Mouse (Mus musculus) lung, embryonic 16.5 days (tissue): ENCODE measurements around the gene Lrguk. TPM values are rescaled to one million over a fixed set of nuclear protein-coding genes. Genes with fewer than 3 reads are reported as not detected.

Experiments used
- ATAC-seq: fragments of 200-750 bp; cut with Nextera tagmentation; 2 replicates; pipeline ENCODE4 v1.8.0; 2017; ENCODE audit warnings: low read depth, mild to moderate bottlenecking, moderate library complexity
- H3K27ac ChIP-seq: fragments of 300-500 bp; sonication (generic); 2 replicates; pipeline ENCODE4 v1.5.1; 2014; ENCODE audit warnings: mild to moderate bottlenecking, control low read depth, low read length
- H3K27me3 ChIP-seq: fragments of 300-500 bp; sonication (generic); 2 replicates; pipeline ENCODE4 v1.6.1; 2014; ENCODE audit warnings: low read depth, low read length, mixed read lengths; ENCODE audit not compliant: control insufficient read depth, insufficient read depth
- H3K36me3 ChIP-seq: fragments of 300-500 bp; sonication (generic); 2 replicates; pipeline ENCODE4 v1.6.1; 2014; ENCODE audit warnings: low read length; ENCODE audit not compliant: control insufficient read depth, insufficient read depth
- H3K4me1 ChIP-seq: fragments of 300-500 bp; sonication (generic); replicated peaks from 2 replicates; pipeline ENCODE4 v1.6.1; 2014; ENCODE audit warnings: low read length, mixed read lengths; ENCODE audit not compliant: control insufficient read depth, insufficient read depth
- H3K4me2 ChIP-seq: fragments of 300-500 bp; sonication (generic); 2 replicates; pipeline ENCODE4 v1.6.1; 2014; ENCODE audit warnings: low read depth, low read length, control low read depth
- H3K4me3 ChIP-seq: fragments of 300-500 bp; sonication (generic); 2 replicates; pipeline ENCODE4 v1.5.1; 2014; ENCODE audit warnings: mild to moderate bottlenecking, low read length, control low read depth
- H3K9ac ChIP-seq: fragments of 300-500 bp; sonication (generic); 2 replicates; pipeline ENCODE4 v1.6.1; 2014; ENCODE audit warnings: low read length, control low read depth
- H3K9me3 ChIP-seq: fragments of 300-500 bp; sonication (generic); 2 replicates; pipeline ENCODE4 v1.6.1; 2016; ENCODE audit warnings: low read length; ENCODE audit not compliant: control insufficient read depth
- WGBS: fragments of 180-500 bp; shearing (Covaris S2); extraction: QIAGEN DNeasy Blood & Tissue Kit; methylation state at CpG from one replicate; pipeline ENCODE4 v1.1.7; 2014; 5-methylcytosine and 5-hydroxymethylcytosine counted together
- polyA plus RNA-seq: library from polyadenylated mRNA; unstranded; fragments of >200 nt; fragmentation: Nextera tagmentation; extraction: Ambion mirVana; gene quantifications from 2 replicates; pipeline ENCODE4 v1.2.1, GENCODE M21; 2015

The Lrguk gene
- polyA plus RNA-seq = 2.8 and 3.3 TPM in 2 replicates

DNA sequence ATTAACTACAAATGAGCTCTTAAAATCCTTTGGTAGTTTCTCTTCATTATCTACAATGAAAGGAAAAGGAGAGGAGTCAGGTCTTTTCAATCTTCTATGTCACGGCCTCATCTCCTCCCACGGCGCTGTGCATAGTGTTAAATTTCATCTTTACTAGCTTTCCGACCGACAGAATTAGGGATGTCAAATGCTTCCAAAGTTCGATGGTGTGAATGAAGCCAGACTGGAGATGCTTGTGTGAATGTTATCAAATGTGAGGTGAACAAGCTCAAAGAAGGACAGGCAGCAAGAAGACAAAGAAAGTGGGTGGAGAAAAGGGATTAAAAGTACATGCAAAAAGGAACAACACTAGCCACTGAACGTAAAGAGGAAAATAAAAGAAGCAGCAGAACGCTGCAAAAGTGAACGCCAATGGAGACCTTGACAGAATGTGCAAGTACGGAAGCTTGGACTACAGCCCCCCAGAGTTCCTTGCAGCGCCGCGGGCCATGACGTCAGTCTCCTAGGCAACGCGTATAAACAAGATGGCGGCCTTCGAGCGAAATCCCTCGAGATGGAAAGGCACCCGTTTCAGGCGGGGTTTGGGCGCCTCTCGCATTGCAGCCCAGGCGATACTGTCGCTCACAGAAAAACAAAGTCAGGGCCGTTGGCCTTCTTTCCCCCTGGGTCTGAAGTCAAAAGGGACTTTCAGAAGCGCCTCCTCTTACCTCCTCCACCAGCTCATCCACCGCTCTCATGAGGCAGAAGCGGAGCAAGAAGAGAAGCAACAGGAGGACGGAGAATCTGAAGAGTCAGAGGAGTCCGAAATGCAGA is at the start of gene Lrguk:
TSS of gene Lrguk (plus strand) at position 516 of the 813 bp plus-strand sequence.
- no peaks in the 10 kb centered on the region; the same call in 1 of the 2 replicates for H3K4me1 ChIP-seq
- H3K9me3 ChIP-seq = no peaks in the 10 kb centered on the region
- H3K4me3 ChIP-seq = peak within 1 kb of the TSS; percentile 67
- peak within 1 kb of the TSS; percentile 68 for H3K9ac ChIP-seq
- H3K27ac ChIP-seq = peak within 1 kb of the TSS; percentile 53; the same call in 1 of the 2 replicates
- H3K36me3 ChIP-seq = no peaks in the 10 kb centered on the region
- WGBS = 3% methylated on average over 32 of the region's 32 CpGs
- no peaks in the 10 kb centered on the region for H3K27me3 ChIP-seq
- H3K4me2 ChIP-seq = peak within 1 kb of the TSS; percentile 76
- peak; percentile 98 for ATAC-seq

GRCm38 (mm10) chr6:33982709-33983108 is 46.5 kb upstream of the Lrguk start:
- H3K4me2 ChIP-seq = no peak overlapping the region
- no peak for ATAC-seq
- H3K9me3 ChIP-seq = no peaks in the 10 kb centered on the region
- no peak overlapping the region for H3K27ac ChIP-seq
- no peaks in the 10 kb centered on the region for H3K4me1 ChIP-seq
- no peaks in the 10 kb centered on the region for H3K27me3 ChIP-seq
- WGBS = 66% methylated on average over 9 of the region's 9 CpGs
- no peaks in the 10 kb centered on the region for H3K36me3 ChIP-seq
- no peak overlapping the region for H3K9ac ChIP-seq
- no peak overlapping the region for H3K4me3 ChIP-seq

DNA sequence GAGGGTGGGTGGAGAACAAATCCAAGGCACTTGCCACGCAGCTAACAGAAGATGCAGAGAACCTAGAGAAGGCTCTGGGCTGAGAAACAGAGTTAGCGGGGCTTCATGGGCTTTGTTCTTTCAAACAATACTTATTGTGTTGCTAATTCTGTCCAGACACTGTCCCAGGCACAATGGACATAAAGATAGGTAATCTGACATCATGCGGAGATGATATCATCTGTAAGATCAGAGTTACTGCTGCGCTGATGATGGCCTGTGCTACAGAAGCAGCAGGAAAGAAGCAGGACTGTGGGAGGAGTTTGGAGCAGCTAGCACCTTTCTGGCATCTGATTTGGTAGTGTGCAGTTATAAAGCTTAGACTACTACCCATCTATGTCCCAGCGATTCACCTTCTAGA is 42.1 kb upstream of the Lrguk start:
- ATAC-seq = no peak
- H3K27me3 ChIP-seq = no peaks in the 10 kb centered on the region
- no peak overlapping the region for H3K4me3 ChIP-seq
- no peaks in the 10 kb centered on the region for H3K4me1 ChIP-seq
- H3K9ac ChIP-seq = no peak overlapping the region
- no peaks in the 10 kb centered on the region for H3K36me3 ChIP-seq
- 65% methylated on average over 5 of the region's 5 CpGs for WGBS
- no peaks in the 10 kb centered on the region for H3K9me3 ChIP-seq
- no peak overlapping the region for H3K27ac ChIP-seq
- H3K4me2 ChIP-seq = no peak overlapping the region

DNA sequence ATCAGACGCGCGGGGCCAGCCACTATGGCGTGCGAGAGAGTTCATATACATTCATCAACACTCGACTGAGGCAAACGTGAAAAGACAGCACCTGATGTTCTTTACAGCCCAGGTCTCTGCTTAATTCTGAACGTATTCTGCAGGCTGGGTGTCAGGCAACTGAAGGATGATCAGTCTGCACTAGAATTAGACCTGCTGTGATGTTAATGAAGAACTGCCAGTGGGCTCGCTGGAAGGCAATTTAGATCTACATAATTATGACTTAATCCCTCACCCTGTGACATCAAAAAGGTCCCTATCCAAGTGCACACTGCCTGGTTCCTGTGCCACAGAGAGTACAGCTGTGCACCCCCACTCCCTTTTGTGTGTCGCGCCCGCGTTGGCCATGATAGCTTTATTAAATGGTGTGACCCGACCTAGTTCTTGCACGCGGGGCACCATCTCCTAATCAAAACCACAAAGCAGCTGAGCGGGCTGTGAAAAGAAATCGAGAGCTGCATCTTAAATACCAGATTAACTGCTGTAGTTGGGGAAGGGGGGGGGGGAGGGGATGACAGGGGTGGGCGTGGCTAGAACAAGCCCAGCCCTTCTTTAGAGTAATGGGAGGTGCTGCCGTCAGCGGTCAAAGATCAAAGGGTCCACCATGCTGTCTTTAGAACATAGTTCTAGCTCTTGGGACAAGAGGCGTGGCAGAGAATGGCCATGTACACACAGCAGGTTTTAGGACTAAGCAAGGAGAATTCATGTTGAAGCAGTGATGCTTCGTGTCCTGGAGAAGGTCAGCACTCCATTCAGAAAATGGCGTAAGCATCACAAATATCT is 36.8 kb upstream of the Lrguk start:
- no peaks in the 10 kb centered on the region for H3K4me1 ChIP-seq
- ATAC-seq = no peak
- no peak overlapping the region for H3K9ac ChIP-seq
- WGBS = 62% methylated on average over 24 of the region's 24 CpGs
- no peaks in the 10 kb centered on the region for H3K36me3 ChIP-seq
- H3K4me2 ChIP-seq = no peak overlapping the region
- no peak overlapping the region for H3K27ac ChIP-seq
- no peaks in the 10 kb centered on the region for H3K27me3 ChIP-seq
- no peak overlapping the region for H3K4me3 ChIP-seq
- H3K9me3 ChIP-seq = no peaks in the 10 kb centered on the region

- H3K9ac ChIP-seq = no peak overlapping the region
Measured at GRCm38 (mm10) chr6:33993842-33994241, 35.4 kb upstream of the Lrguk start.

DNA sequence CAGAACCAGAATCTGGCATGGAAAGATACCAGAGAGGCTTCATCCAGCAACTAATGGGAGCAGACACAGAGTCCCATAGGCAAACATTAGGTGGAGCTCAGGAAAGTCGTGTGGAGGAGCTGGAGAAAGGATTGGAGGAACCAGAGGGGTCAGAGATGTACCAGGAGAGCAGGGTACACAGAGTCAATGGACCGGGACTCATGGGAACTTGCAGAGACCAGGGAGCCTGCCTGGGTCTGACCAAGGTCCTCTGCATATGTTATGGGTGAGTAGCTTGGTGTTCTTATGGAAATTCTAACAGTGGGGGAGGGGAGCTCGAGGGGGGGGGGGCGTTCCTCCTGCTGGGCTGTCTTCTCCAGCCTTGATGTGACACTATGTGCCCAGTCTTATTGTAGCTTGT is 30.7 kb upstream of the Lrguk start:
- no peak overlapping the region for H3K27ac ChIP-seq
- ATAC-seq = no peak
- WGBS = 33% methylated on average over 4 of the region's 4 CpGs

More at GRCm38 (mm10) chr6:33993842-33994241, 35.4 kb upstream of the Lrguk start:
- Histone ChIP-seq H3K4me3 (no peak overlapping the region), H3K27me3 (no peaks in the 10 kb centered on the region), H3K4me2 (no peak overlapping the region), H3K27ac (no peak overlapping the region), H3K9me3 (no peaks in the 10 kb centered on the region), H3K36me3 (no peaks in the 10 kb centered on the region), H3K4me1 (no peaks in the 10 kb centered on the region)
- no peak for ATAC-seq
- 50% methylated on average over 6 of the region's 6 CpGs for WGBS

DNA sequence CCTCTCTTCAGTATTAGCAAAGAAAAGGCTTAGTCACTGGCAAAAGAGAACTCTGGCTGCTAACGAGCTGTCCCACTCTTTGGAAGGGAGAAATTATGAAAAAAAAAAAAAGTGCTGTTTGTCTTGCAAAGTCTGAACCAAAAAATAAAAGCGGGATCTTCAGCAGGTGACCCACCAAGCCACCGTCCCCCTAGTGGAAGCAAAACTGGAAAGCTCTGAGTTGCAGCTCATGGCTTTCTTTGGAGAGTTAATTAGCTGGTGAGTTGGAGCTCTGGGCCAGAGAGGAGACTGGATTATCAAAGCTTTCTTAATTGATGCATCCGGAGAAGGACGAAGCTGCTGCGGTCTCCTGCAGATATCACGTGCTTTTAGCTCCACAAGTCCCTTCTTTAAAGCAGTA is 29.7 kb upstream of the Lrguk start:
- Histone ChIP-seq H3K27me3 (no peaks in the 10 kb centered on the region), H3K4me3 (no peak overlapping the region), H3K4me1 (no peaks in the 10 kb centered on the region), H3K4me2 (no peak overlapping the region), H3K36me3 (no peaks in the 10 kb centered on the region), H3K9ac (no peak overlapping the region), H3K9me3 (no peaks in the 10 kb centered on the region), H3K27ac (no peak overlapping the region)
- ATAC-seq = no peak
- WGBS = 39% methylated on average over 7 of the region's 7 CpGs

More for the DNA sequence above, 30.7 kb upstream of the Lrguk start:
- Histone ChIP-seq H3K4me1 (no peaks in the 10 kb centered on the region), H3K9me3 (no peaks in the 10 kb centered on the region), H3K27me3 (no peaks in the 10 kb centered on the region), H3K9ac (no peak overlapping the region), H3K36me3 (no peaks in the 10 kb centered on the region), H3K4me2 (no peak overlapping the region), H3K4me3 (no peak overlapping the region)

- no peak for ATAC-seq
- WGBS = 79% methylated on average over 7 of the region's 7 CpGs
- no peaks in the 10 kb centered on the region for H3K36me3 ChIP-seq
Measured at GRCm38 (mm10) chr6:34000644-34001043, 28.6 kb upstream of the Lrguk start.

GRCm38 (mm10) chr6:34003033-34003432 is 26.2 kb upstream of the Lrguk start:
- WGBS = 45% methylated on average over 1 of the region's 1 CpGs
- H3K27me3 ChIP-seq = no peaks in the 10 kb centered on the region
- no peak for ATAC-seq

More at GRCm38 (mm10) chr6:34000644-34001043, 28.6 kb upstream of the Lrguk start:
- no peak overlapping the region for H3K27ac ChIP-seq
- H3K27me3 ChIP-seq = no peaks in the 10 kb centered on the region
- no peak overlapping the region for H3K4me3 ChIP-seq
- no peaks in the 10 kb centered on the region for H3K9me3 ChIP-seq
- no peaks in the 10 kb centered on the region for H3K4me1 ChIP-seq
- H3K4me2 ChIP-seq = no peak overlapping the region
- H3K9ac ChIP-seq = no peak overlapping the region

More at GRCm38 (mm10) chr6:34003033-34003432, 26.2 kb upstream of the Lrguk start:
- Histone ChIP-seq H3K9me3 (no peaks in the 10 kb centered on the region), H3K9ac (no peak overlapping the region), H3K4me1 (no peaks in the 10 kb centered on the region), H3K27ac (no peak overlapping the region), H3K4me2 (no peak overlapping the region), H3K4me3 (no peak overlapping the region), H3K36me3 (no peaks in the 10 kb centered on the region)
